Mouse (Mus musculus): ENCODE data around the gene Chit1. TPM values are rescaled to one million over a fixed set of nuclear protein-coding genes. Genes with fewer than 3 reads are reported as not detected.

The Chit1 gene
- polyA plus RNA-seq (2014; fragmentation: Nextera tagmentation; extraction: Ambion mirVana), result not detected in 2 replicates

- no peaks in the 10 kb centered on the region for H3K27me3 ChIP-seq (ENCODE audit: control insufficient read depth, insufficient read depth, low read length)
- DNase-seq (ENCODE audit: low spot score, missing footprints) (no peak), ATAC-seq (ENCODE audit: low FRiP score) (no peak)
- no peaks in the 10 kb centered on the region for H3K9me3 ChIP-seq (ENCODE audit: control insufficient read depth, low read length)
- H3K4me1 ChIP-seq (ENCODE audit: control insufficient read depth, insufficient read depth, low read length), result no peaks in the 10 kb centered on the region
- WGBS, result 73% methylated on average over 4 of the region's 4 CpGs
- no peaks in the 10 kb centered on the region for H3K36me3 ChIP-seq (ENCODE audit: control insufficient read depth, insufficient read depth, low read length)
- no peak within 1 kb of the TSS for H3K4me3 ChIP-seq (ENCODE audit: low read depth, low read length)
- H3K27ac ChIP-seq (ENCODE audit: low read depth, low read length), result no peak within 1 kb of the TSS
- no peak within 1 kb of the TSS for H3K9ac ChIP-seq (ENCODE audit: low read length)
- H3K4me2 ChIP-seq, result no peak within 1 kb of the TSS
Observed at GRCm38 (mm10) chr1:134110979-134111378, at the start of gene Chit1. Gene Chit1 (plus strand): TSS chr1:134111242.

DNA sequence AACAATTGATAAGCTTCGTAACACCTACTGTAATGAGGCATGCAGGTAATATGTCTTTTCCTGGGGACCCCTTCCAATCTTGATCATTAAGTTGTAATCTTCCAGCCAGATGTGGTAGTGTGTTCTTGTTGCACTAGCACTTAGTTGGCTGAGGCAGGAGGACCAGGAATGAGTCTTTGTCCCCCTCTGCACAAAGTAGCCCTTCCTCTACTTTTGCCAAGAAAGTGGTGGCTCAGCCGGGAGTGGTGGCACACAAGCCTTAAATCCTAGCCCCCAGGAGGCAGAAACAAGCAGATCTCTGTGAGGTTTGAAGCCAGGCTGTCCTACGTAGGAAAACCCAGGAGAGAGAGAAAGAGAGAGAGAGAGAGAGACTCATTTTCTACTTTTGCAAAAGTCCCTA is 49.1 kb upstream of the Chit1 start:
- Histone ChIP-seq H3K9ac (ENCODE audit: low read length) (peak overlapping the region; percentile 62), H3K27ac (ENCODE audit: low read depth, low read length) (peak overlapping the region; percentile 100), H3K4me2 (peak overlapping the region; percentile 57), H3K4me3 (ENCODE audit: low read depth, low read length) (no peak overlapping the region), H3K27me3 (ENCODE audit: control insufficient read depth, insufficient read depth, low read length) (no peaks in the 10 kb centered on the region), H3K9me3 (ENCODE audit: control insufficient read depth, low read length) (no peaks in the 10 kb centered on the region), H3K36me3 (ENCODE audit: control insufficient read depth, insufficient read depth, low read length) (no peaks in the 10 kb centered on the region), H3K4me1 (ENCODE audit: control insufficient read depth, insufficient read depth, low read length) (peaks cover 61% of the 10 kb centered on the region)
- DNase-seq (ENCODE audit: low spot score, missing footprints) (no peak), ATAC-seq (ENCODE audit: low FRiP score) (no peak)
- 34% methylated on average over 3 of the region's 3 CpGs for WGBS

DNA sequence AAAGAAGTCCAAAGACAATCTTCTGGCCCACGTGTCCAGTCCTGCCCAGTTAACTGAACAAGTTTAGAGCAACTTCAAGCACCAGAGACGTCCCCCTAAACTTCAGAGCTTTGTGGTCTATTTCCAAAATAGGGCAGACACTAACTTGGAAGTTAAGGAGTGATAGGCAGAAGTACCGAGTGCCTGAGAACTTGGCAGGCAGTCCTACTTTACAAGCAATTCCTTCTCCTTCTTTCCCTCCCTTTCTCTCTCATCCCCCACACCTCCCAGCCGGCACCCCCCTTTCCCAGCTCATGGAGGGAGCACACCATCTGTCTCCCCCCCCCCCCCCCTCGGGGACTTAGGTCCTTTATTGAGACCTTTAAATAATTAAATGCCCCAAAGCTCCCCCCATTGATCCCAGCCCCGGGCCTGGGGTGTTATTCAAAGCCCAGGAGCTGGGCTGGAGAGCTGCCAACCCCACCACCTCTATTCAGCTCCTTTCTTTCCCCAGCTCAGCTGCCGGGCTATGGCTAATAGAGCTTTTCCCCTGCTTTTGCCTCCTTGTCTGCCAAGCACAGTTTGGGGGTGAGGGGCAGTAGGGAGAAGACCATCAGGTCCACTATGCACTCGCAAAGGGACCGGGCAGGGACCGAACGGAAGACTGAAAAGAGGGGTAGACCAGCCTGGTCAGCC is 48.5 kb upstream of the Chit1 start:
- H3K4me3 ChIP-seq (ENCODE audit: low read depth, low read length), result 0 out of 2 replicates have a peak overlapping the region, but pooled peaks have one; percentile 0
- H3K36me3 ChIP-seq (ENCODE audit: control insufficient read depth, insufficient read depth, low read length), result no peaks in the 10 kb centered on the region
- ATAC-seq (ENCODE audit: low FRiP score) (peak; percentile 65), DNase-seq (ENCODE audit: low spot score, missing footprints) (peak; percentile 97)
- H3K4me1 ChIP-seq (ENCODE audit: control insufficient read depth, insufficient read depth, low read length), result peaks cover 68% of the 10 kb centered on the region
- H3K9me3 ChIP-seq (ENCODE audit: control insufficient read depth, low read length), result no peaks in the 10 kb centered on the region
- no peaks in the 10 kb centered on the region for H3K27me3 ChIP-seq (ENCODE audit: control insufficient read depth, insufficient read depth, low read length)
- 6% methylated on average over 11 of the region's 11 CpGs for WGBS
- peak overlapping the region; percentile 62 for H3K9ac ChIP-seq (ENCODE audit: low read length)
- H3K27ac ChIP-seq (ENCODE audit: low read depth, low read length), result peak overlapping the region; percentile 100
- H3K4me2 ChIP-seq, result peak overlapping the region; percentile 57

GRCm38 (mm10) chr1:134063086-134063772 is 47.8 kb upstream of the Chit1 start:
- WGBS, result under 1% methylated on average over 33 of the region's 33 CpGs
- Histone ChIP-seq H3K9ac (ENCODE audit: low read length) (peak overlapping the region; percentile 50), H3K4me2 (peak overlapping the region; percentile 57), H3K4me1 (ENCODE audit: control insufficient read depth, insufficient read depth, low read length) (peaks cover 74% of the 10 kb centered on the region), H3K27ac (ENCODE audit: low read depth, low read length) (peak overlapping the region; percentile 100), H3K36me3 (ENCODE audit: control insufficient read depth, insufficient read depth, low read length) (no peaks in the 10 kb centered on the region), H3K4me3 (ENCODE audit: low read depth, low read length) (0 out of 2 replicates have a peak overlapping the region, but pooled peaks have one; percentile 0), H3K9me3 (ENCODE audit: control insufficient read depth, low read length) (no peaks in the 10 kb centered on the region), H3K27me3 (ENCODE audit: control insufficient read depth, insufficient read depth, low read length) (no peaks in the 10 kb centered on the region)
- peak; percentile 98 for DNase-seq (ENCODE audit: low spot score, missing footprints)
- peak; percentile 82 for ATAC-seq (ENCODE audit: low FRiP score)

DNA sequence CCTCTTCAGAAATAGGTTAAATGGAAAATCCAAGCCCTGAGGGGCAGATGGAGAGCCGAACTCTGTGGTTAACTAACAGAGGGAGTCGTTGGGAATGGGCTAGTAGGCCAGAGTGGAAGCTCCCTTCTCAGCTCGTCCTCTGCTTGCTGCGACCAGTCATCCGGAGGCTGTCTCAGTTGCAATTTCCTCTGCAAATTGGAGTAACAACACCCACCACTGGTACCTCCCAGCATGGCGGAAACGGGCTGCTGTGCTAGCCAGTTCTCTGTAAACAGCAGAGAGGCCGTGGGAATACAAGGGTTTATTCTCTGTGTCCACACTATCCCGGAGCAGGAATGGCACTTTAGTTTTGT is 47.3 kb upstream of the Chit1 start:
- Histone ChIP-seq H3K4me3 (ENCODE audit: low read depth, low read length) (no peak overlapping the region), H3K4me2 (peak overlapping the region; percentile 57), H3K27me3 (ENCODE audit: control insufficient read depth, insufficient read depth, low read length) (no peaks in the 10 kb centered on the region), H3K9ac (ENCODE audit: low read length) (peak overlapping the region; percentile 50), H3K4me1 (ENCODE audit: control insufficient read depth, insufficient read depth, low read length) (peaks cover 75% of the 10 kb centered on the region), H3K36me3 (ENCODE audit: control insufficient read depth, insufficient read depth, low read length) (no peaks in the 10 kb centered on the region), H3K27ac (ENCODE audit: low read depth, low read length) (peak overlapping the region; percentile 100), H3K9me3 (ENCODE audit: control insufficient read depth, low read length) (no peaks in the 10 kb centered on the region)
- DNase-seq (ENCODE audit: low spot score, missing footprints) (no peak), ATAC-seq (ENCODE audit: low FRiP score) (no peak)
- WGBS, result under 1% methylated on average over 9 of the region's 9 CpGs

DNA sequence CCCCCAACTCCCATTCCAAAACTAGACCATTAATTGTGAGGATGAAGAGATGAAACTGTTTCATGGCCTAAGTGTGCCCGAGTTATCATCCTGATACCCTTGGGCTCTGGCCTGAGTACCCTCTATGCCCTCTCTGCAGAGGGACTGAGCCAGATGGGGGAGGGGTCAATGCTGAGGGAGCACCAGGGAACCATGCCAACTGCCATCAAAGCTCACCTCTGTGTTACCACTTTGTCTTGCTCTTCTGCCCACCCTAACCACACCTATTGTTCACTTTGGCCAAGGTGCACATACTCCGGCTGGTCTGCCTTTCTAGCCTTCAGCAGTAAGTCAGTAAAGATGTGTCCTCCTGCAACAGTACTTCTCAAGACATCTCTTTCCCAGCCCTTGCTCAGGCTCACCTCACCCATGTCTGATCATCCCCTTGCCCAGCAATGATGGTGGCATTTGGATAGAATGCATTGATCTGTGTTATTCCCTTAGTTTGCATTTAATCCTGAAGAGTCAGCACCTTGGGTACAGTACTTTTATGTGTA is 46.7 kb upstream of the Chit1 start:
- Histone ChIP-seq H3K36me3 (ENCODE audit: control insufficient read depth, insufficient read depth, low read length) (no peaks in the 10 kb centered on the region), H3K4me2 (peak overlapping the region; percentile 57), H3K4me1 (ENCODE audit: control insufficient read depth, insufficient read depth, low read length) (peaks cover 75% of the 10 kb centered on the region), H3K27ac (ENCODE audit: low read depth, low read length) (peak overlapping the region; percentile 100), H3K9me3 (ENCODE audit: control insufficient read depth, low read length) (no peaks in the 10 kb centered on the region), H3K9ac (ENCODE audit: low read length) (peak overlapping the region; percentile 50; the same call in 1 of the 2 replicates), H3K4me3 (ENCODE audit: low read depth, low read length) (no peak overlapping the region), H3K27me3 (ENCODE audit: control insufficient read depth, insufficient read depth, low read length) (no peaks in the 10 kb centered on the region)
- ATAC-seq (ENCODE audit: low FRiP score) (no peak), DNase-seq (ENCODE audit: low spot score, missing footprints) (no peak)
- 60% methylated on average over 2 of the region's 2 CpGs for WGBS

DNA sequence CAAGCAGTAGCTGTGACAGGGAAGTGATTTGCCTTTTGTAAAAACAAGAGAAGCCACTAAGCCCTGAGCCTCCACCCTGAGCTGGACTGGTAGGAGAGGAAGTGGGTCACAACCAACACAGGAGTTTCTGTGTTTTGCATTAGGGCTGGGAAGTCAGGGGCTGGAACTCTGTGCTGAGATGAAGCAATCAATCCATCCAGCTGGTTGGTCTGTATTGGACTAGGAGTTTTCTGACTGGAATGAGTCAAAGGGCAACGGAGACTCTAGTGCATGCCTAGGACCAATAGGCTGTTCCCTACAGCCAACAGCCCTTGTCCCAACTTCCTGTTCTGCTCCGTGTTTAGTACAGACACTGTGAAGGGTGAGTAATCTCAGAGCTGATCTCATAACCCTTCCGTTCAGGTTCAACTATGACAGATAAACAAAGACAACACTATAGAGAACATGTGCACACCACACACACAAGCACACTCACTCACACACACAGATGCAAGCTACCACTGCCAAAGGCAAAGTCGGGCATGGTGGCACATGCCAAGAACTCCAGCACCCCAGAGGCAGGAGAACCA is 45.7 kb upstream of the Chit1 start:
- Histone ChIP-seq H3K36me3 (ENCODE audit: control insufficient read depth, insufficient read depth, low read length) (no peaks in the 10 kb centered on the region), H3K4me1 (ENCODE audit: control insufficient read depth, insufficient read depth, low read length) (peaks cover 70% of the 10 kb centered on the region), H3K27ac (ENCODE audit: low read depth, low read length) (peak overlapping the region; percentile 100), H3K4me3 (ENCODE audit: low read depth, low read length) (no peak overlapping the region), H3K27me3 (ENCODE audit: control insufficient read depth, insufficient read depth, low read length) (no peaks in the 10 kb centered on the region), H3K9me3 (ENCODE audit: control insufficient read depth, low read length) (no peaks in the 10 kb centered on the region), H3K4me2 (no peak overlapping the region), H3K9ac (ENCODE audit: low read length) (no peak overlapping the region)
- ATAC-seq (ENCODE audit: low FRiP score), result no peak
- no peak for DNase-seq (ENCODE audit: low spot score, missing footprints)
- WGBS, result 71% methylated on average over 4 of the region's 4 CpGs

- Histone ChIP-seq H3K9me3 (ENCODE audit: control insufficient read depth, low read length) (no peaks in the 10 kb centered on the region), H3K27ac (ENCODE audit: low read depth, low read length) (no peak overlapping the region; the same call in 1 of the 2 replicates), H3K27me3 (ENCODE audit: control insufficient read depth, insufficient read depth, low read length) (no peaks in the 10 kb centered on the region), H3K36me3 (ENCODE audit: control insufficient read depth, insufficient read depth, low read length) (no peaks in the 10 kb centered on the region), H3K4me3 (ENCODE audit: low read depth, low read length) (no peak overlapping the region), H3K4me2 (no peak overlapping the region), H3K9ac (ENCODE audit: low read length) (no peak overlapping the region), H3K4me1 (ENCODE audit: control insufficient read depth, insufficient read depth, low read length) (peaks cover 71% of the 10 kb centered on the region)
- DNase-seq (ENCODE audit: low spot score, missing footprints), result no peak
- no peak for ATAC-seq (ENCODE audit: low FRiP score)
- WGBS, result 65% methylated on average over 3 of the region's 3 CpGs
Observed at GRCm38 (mm10) chr1:134066554-134066953, 44.5 kb upstream of the Chit1 start.
